Mouse (Mus musculus) telencephalon, adult 2 months (tissue): Measurements from ENCODE around the gene Pde1c.

ENCODE experiments used
- DNase-seq: peaks from one replicate; pipeline ENCODE4 v3.0.0-alpha.2; 2011; ENCODE audit warnings: low read depth, low spot score

Gene Pde1c

GRCm38 (mm10) chr6:56447917-56448316 is 121.0 kb downstream of the Pde1c start:
- peak; percentile 10 for DNase-seq

DNA sequence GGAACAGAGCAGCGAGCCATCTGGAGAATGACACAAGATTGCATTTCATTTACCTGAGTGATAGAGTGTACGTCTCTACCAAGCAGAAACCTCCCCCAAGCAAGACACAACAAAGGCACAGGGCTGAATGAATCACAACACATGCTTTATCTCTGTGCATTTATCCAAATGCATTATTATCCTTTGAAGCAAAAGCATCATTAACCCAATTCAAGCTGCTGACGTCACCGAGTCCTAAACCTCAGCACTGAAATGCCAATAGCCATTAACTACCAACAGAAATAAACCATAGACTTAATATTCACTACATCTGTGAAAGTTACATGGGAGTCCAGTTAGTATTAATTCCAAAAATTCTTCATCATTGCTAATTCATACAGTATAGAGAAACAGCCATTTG is 127.4 kb downstream of the Pde1c start:
- no peak for DNase-seq

DNA sequence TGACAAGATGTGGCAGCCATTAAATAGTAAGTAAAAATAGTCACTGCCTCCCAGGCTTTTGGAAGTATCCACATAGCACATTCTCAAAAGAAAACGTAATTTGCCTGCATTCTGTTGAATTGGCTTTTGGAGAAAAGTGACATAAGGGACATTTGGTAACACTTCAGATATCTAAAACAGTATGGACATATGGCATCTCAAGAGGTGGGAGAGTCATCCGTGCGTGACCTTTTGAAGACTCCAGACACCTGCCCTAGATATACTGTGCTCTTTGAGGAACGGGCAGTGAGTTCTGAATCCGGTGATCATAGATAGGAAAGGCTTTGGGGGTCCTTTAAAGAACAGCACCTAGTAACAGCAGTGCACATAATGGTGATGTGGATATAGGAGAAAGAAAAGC is 143.1 kb downstream of the Pde1c start:
- DNase-seq: no peak

DNA sequence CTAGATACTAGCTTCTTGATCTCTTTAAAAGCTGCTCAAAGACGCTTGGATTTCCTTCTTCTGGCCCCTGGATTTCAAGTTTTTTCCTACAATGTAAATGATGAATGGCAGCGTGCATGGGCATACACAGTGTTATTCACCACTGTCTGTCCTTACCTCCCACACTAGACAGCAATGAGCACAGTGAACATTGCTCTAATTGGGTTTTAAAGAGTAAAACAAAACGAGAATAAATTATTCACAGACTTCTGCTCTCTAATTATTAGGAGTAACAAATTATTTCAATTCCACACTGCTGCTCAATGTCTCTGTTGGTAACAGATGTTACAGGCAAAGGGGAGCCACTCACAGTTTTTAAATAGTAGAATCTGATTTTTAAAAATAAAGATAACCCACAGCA is 146.0 kb downstream of the Pde1c start:
- no peak for DNase-seq

DNA sequence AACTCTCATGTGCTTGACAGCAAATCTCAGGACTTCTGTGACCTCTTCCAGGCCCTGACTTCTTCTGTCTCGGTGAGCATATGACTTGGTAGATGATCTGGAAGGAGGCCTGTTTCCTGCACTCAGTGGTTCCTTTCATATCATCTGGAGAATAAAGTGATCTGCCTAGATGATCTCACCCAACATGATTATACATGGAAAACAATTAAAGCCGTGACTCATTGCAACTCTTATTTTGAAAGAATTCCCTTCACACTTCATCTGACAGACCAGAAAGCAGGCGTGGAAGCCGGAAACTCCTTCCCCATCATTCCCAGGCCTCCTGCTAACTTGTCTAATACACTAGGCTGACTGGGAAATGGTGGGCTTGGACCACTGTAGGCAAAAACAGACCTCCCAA is 152.7 kb downstream of the Pde1c start:
- no peak for DNase-seq

- no peak for DNase-seq
Measured at GRCm38 (mm10) chr6:56389178-56389577, 179.7 kb downstream of the Pde1c start.

GRCm38 (mm10) chr6:56376359-56376758 is 192.5 kb downstream of the Pde1c start:
- no peak for DNase-seq

DNA sequence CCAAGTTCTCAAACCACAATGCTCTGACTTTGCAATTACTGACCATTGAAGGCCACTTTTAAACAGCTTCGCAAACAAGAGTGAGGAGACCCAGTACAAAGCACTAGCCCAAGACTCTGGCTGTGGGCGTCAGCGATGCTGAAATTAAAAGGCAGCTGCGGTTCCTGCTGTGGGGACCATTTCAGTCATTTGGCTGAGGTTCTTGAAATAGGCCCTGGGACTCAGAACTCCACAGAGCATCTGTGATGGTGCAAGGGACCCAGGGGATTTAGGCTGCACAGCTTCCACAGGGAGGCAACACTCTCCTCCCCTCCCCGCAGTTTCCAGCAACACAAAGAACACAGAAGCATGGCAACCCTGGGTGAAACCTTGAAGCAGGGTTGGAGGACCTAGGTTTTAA is 194.7 kb downstream of the Pde1c start:
- DNase-seq: no peak

DNA sequence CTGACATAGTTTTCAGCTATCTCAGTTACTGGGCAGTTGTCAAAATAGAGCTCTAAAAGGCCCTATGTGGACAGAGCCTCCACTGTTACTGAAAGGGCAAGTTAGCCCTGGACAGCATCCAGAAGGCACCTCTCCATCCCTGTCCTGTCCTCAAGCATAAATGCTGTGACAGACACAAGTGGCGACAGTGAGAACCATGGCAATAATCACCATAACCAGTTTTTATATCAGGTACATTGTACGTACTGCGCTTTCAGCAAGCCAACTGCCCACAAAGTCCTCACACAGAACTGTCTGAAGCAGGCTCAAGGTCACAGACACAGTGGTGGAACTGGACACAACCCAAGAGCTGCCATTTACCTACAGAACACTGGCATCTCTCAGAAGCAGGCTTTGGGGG is 195.2 kb downstream of the Pde1c start:
- DNase-seq: no peak

- DNase-seq: no peak
Measured at GRCm38 (mm10) chr6:56373046-56373751, 195.7 kb downstream of the Pde1c start.

GRCm38 (mm10) chr6:56369462-56369861 is 199.4 kb downstream of the Pde1c start:
- DNase-seq: no peak

GRCm38 (mm10) chr6:56368116-56368515 is 200.8 kb downstream of the Pde1c start:
- no peak for DNase-seq

DNA sequence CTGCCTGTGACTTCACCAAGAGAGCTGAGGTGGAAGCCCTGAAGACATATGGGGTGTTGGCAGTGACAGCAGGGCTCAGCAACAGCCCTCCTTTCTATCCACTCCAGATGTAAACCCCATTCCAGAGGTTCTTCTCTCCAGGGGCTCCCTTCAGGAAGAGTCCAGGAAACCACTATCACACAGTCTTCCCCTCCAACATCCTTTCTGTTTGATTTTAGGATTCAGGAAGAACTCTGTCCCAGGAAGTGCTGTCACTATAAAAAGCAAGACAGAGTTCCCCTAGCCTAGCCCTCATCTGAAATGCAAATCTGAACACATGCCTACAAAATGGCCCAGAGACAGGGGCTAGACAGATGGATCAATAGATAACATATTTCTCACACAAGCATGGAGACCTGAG is 201.6 kb downstream of the Pde1c start:
- DNase-seq: no peak

DNA sequence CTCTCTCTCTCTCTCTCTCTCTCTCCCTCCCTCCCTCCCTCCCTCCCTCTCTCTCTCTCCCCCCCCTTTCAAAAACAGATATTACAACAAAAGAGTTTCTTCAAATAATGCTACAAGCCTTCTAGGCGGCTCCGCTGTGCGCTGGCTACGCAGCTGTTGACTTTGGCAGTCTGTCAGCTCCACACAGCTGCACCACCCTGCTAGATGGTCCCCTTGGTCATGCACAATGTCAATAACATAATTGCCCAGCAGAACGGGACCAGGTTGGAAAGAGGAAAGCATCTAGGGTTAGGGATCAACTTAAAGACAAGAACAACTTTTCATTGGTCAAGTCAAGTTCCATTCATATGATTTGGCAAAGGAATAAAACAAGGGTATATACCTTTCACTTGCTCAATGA is 206.3 kb downstream of the Pde1c start:
- DNase-seq: no peak

DNA sequence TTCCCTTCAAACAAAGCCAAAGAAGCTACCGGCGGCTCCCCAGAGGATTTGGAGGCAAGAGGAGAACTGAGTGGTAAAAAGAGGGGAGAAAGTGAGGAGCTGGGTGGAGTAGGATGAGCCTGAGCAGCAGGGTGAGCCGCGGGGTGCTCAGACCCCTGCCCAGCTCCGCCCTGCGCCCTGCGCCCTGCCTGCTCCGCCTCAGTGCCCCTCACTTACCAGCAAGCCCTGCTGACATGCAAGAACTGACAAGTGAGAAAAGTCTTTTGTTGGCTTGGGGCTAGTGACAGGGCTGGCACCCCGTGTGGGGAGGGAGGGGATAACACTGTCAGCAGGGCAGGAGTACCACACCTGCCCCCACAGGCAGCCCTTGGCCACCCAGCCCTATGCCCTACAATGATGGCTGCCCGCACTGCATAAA is 206.8 kb downstream of the Pde1c start:
- no peak for DNase-seq

DNA sequence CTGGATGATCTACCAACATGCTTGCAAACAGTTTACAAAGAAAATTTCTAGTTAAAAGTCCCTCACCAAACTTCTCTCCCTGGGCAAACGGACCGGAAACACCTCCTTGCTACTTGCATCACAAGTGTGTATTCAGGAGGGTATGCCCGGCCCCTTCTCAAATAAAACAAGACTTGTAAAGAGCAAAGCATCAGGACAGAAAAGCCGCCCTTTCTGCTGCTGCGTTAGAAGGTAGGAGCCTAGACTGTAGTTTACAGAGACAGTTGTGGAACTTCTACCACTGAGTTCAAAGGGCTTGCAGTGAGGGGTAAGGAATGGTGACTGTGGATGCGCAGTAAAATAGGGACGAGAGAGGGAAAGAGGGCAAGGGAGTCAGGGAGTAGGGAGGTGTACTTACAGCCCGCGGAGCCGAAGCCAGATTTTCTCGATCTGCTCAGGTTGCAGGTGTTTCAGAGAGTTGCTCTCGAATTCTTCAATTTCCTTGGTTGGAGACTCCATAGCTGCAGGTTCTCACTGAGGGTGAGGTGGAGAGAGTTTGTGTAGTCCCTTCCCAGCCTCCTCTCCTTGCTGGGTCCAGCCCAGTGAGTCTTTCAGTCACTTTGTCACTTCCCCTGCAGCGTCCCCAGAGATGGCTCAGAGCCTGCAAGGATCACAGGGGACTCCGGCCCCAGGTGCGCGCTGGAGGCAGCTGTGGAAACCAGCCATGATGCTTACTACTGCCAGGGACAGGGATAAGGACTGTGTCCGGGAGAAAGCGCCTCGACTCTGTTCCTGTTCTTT is 207.4 kb downstream of the Pde1c start:
- DNase-seq: no peak

- DNase-seq: no peak
Measured at GRCm38 (mm10) chr6:56360086-56360485, 208.8 kb downstream of the Pde1c start.

GRCm38 (mm10) chr6:56359126-56359525 is 209.8 kb downstream of the Pde1c start:
- no peak for DNase-seq

GRCm38 (mm10) chr6:56347207-56347606 is 221.7 kb downstream of the Pde1c start:
- DNase-seq: no peak

DNA sequence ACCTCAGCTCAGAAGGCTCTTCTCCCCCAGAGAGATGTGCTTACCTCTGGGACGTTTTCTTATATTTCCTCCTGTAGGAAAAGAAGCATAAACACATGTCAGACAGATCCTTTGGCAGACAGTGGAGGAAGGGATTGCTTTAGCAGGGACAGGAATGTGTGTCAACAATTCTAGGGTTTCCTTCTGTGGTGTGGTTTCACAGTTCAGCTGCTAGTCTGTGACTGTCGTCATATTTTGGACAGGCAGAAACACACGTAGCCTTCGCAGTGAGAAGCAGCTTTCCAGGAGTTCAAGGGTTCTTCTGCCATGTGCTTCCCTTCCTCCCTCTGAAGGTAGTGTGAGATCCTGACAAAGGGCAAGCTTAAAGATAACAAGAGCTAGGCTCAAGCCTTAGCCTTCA is 223.8 kb downstream of the Pde1c start:
- no peak for DNase-seq

- DNase-seq: no peak
Measured at GRCm38 (mm10) chr6:56342005-56342404, 226.9 kb downstream of the Pde1c start.

DNA sequence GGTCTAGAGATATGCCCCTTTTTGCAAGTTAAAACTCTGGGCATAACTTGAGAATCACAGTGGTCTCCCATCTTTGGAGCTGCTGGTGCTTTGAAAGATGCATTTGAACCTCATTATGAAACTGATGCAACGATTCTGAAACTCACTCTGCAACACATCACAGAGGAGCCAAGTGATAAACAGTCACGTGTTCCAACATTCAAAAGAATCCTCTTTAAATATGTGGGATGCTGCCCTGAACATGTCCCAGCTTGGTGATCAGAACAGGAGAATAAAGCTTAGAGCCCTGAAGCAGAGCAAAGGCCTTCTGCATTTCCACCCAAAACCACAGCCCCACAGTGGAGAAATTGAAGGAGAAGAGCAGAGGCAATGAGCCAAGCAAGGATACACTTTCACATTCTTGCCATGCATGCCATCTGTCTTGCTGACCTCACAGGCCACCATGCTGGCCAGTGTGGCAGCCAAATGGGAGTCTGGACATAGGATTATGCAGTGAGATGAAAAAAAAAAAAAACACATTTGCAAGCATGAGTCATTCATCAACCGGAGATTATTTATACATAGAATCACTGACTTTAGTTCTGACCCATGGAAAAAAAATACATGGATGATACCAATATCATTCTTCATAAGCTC is 233.0 kb downstream of the Pde1c start:
- no peak for DNase-seq

DNA sequence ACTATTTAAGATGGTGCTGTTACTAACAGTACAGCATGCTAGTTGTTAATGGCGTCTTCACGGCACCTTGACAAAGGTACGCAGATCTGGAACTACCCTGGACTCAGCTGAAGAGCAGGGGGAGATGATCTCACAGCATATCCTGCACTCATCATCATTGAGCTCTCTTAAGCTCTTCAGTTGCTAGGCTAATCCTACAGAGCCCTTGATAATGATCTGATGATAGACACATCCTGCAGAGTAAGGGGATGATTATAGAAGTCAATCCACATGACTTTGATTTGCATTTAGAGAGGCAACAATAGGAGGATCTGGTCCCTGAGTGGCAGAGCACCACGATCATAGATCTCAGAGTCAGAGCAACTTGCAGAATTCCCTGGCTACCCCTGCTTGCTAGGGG is 236.8 kb downstream of the Pde1c start:
- no peak for DNase-seq
